Mouse (Mus musculus) liver, adult 2 months (tissue): Measurements from ENCODE around the gene Gm4312.
"Not testable (repeated sequence)": the region's sequence is repeated elsewhere in the genome, so short reads cannot be mapped to it uniquely, and the experiment has no call there.

Experiments
- CTCF ChIP-seq: fragments of 200-500 bp; IDR thresholded peaks from 2 replicates; pipeline ENCODE4 v1.5.1; 2011; ENCODE audit warnings: low read depth, low read length, control low read depth
- POLR2A ChIP-seq: fragments of 200-500 bp; IDR thresholded peaks from 2 replicates; pipeline ENCODE4 v1.6.1; 2011; ENCODE audit warnings: low read length, control low read depth; ENCODE audit not compliant: insufficient read depth; ENCODE audit errors: extremely low read depth

- TF ChIP-seq POLR2A, CTCF: not testable (repeated sequence)
Measured at GRCm38 (mm10) chr10:100402301-100402700, 19.9 kb upstream of the Gm4312 start.
